Mouse (Mus musculus): Measurements from ENCODE around the gene 1700029I15Rik. TPM values are rescaled to one million over a fixed set of nuclear protein-coding genes. Genes with fewer than 3 reads are reported as not detected.

Gene 1700029I15Rik
- polyA plus RNA-seq, 1 experiment, result 0.41 TPM

DNA sequence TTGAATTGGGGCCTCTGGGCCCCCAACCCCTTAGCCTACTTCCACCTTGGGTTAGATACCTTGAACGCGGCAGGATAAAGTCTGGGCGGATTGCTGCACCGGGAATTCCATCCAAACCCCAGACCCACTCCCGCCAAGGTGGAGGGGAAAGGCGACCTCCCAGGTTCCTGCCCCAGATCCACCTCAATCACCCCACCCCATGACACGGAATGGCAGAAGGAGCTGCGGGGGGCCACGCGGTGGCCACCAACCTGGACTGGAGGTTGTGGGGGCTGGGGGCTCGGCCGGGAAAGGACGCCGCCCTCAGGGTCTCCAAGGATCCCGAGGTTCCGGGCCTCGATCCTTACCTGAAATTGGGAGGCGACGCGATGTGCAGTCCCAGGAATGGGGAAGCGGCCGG lies 18.3 kb downstream of the 1700029I15Rik start:
- H3K9me3 ChIP-seq (ENCODE audit: control insufficient read depth, low read length), result peaks cover 2% of the 10 kb centered on the region; the same call in 1 of the 2 replicates
- TF ChIP-seq GATA1 (IDR thresholded peaks at IDR 0.05; ENCODE audit: low read length), result no peak
- no peak for TF ChIP-seq TAL1 (IDR thresholded peaks at IDR 0.05; ENCODE audit: low read length)
- H3K4me3 ChIP-seq (replicated peaks), result peak overlapping the region; percentile 24
- H3K27me3 ChIP-seq (ENCODE audit: control insufficient read depth), result peaks cover 50% of the 10 kb centered on the region
- H3K36me3 ChIP-seq (ENCODE audit: control insufficient read depth), result peaks cover 18% of the 10 kb centered on the region
- H3K4me1 ChIP-seq (ENCODE audit: control insufficient read depth), result no peaks in the 10 kb centered on the region; the same call in 1 of the 2 replicates

GRCm38 (mm10) chr2:92401091-92401561 lies 18.8 kb downstream of the 1700029I15Rik start, which contains the start of gene Mapk8ip1:
TSS of gene Mapk8ip1 (minus strand) at chr2:92401263.
- TF ChIP-seq GATA1 (IDR thresholded peaks at IDR 0.05; ENCODE audit: low read length) (no peak), TAL1 (IDR thresholded peaks at IDR 0.05; ENCODE audit: low read length) (no peak)
- Histone ChIP-seq H3K27me3 (ENCODE audit: control insufficient read depth) (peaks cover 49% of the 10 kb centered on the region), H3K4me3 (replicated peaks) (peak within 1 kb of the TSS; percentile 24), H3K9me3 (ENCODE audit: control insufficient read depth, low read length) (peaks cover 2% of the 10 kb centered on the region; the same call in 1 of the 2 replicates), H3K4me1 (ENCODE audit: control insufficient read depth) (no peaks in the 10 kb centered on the region; the same call in 1 of the 2 replicates), H3K36me3 (ENCODE audit: control insufficient read depth) (peaks cover 23% of the 10 kb centered on the region)

DNA sequence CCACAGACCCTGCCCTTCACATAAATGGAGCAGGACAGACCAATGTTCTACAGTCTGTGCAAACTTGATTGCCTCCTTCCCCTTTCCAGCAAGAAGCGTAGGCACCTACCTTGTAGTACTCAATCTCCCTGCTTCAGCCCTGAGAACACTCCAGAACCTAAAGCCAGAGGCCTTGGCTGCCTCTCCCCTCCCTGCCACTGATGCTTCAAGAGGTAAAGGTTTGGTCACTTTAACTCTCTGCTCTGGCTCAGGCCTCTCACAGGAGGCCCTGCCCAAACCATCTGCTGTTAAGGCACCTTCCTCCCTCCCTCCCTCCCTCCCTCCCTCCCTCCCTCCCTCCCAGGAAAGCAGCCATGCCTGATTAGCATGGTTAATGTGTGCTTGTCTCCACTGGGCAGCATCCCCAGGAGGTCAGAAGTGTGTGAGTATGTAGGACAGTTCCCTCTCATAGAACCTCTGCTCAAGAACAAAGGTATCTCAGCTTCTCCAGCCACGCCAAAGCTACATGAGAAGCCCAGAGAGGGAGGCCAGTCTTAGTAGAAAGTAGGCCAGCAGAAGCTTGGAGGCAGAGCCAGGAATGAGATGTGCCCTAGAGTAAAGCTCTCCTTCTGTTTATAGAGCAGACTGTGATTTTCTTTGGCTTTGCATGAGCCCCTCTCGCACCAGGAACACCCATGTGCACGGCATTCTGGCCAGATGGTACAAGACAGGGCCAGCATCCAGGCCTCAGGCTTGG lies 20.4 kb downstream of the 1700029I15Rik start:
- Histone ChIP-seq H3K9me3 (ENCODE audit: control insufficient read depth, low read length) (peaks cover 2% of the 10 kb centered on the region; the same call in 1 of the 2 replicates), H3K4me3 (replicated peaks) (no peak overlapping the region), H3K4me1 (ENCODE audit: control insufficient read depth) (no peaks in the 10 kb centered on the region; the same call in 1 of the 2 replicates), H3K36me3 (ENCODE audit: control insufficient read depth) (peaks cover 32% of the 10 kb centered on the region), H3K27me3 (ENCODE audit: control insufficient read depth) (peaks cover 37% of the 10 kb centered on the region)
- TF ChIP-seq GATA1 (IDR thresholded peaks at IDR 0.05; ENCODE audit: low read length) (no peak), TAL1 (IDR thresholded peaks at IDR 0.05; ENCODE audit: low read length) (no peak)

GRCm38 (mm10) chr2:92403776-92404319 lies 21.5 kb downstream of the 1700029I15Rik start:
- Histone ChIP-seq H3K36me3 (ENCODE audit: control insufficient read depth) (peaks cover 43% of the 10 kb centered on the region), H3K4me3 (replicated peaks) (no peak overlapping the region), H3K27me3 (ENCODE audit: control insufficient read depth) (peaks cover 37% of the 10 kb centered on the region), H3K4me1 (ENCODE audit: control insufficient read depth) (no peaks in the 10 kb centered on the region; the same call in 1 of the 2 replicates), H3K9me3 (ENCODE audit: control insufficient read depth, low read length) (peaks cover 2% of the 10 kb centered on the region; the same call in 1 of the 2 replicates)
- no peak for TF ChIP-seq TAL1 (IDR thresholded peaks at IDR 0.05; ENCODE audit: low read length)
- no peak for TF ChIP-seq GATA1 (IDR thresholded peaks at IDR 0.05; ENCODE audit: low read length)

DNA sequence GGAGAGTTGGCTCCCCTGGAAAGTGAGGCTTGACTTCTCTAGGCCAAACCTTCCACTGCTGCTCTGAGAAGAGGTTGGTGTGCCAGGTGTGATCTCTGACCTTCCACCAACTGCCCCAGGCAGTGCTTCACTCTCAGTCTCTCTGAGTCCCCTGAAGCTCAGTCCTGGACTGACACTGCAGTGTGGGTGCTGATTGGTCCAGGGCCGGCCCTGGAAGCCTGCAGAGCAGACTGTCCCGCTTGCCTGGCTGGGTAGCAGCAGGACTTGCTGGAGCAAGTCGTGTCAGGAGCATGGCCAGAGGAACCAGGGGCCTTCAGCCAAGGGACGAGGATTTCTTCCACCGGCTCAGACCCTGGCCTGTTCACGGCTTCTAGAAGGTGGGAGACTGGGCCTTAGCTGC lies 22.4 kb downstream of the 1700029I15Rik start:
- H3K4me1 ChIP-seq (ENCODE audit: control insufficient read depth), result no peaks in the 10 kb centered on the region; the same call in 1 of the 2 replicates
- peaks cover 52% of the 10 kb centered on the region for H3K36me3 ChIP-seq (ENCODE audit: control insufficient read depth)
- H3K27me3 ChIP-seq (ENCODE audit: control insufficient read depth), result peaks cover 28% of the 10 kb centered on the region
- peaks cover 2% of the 10 kb centered on the region; the same call in 1 of the 2 replicates for H3K9me3 ChIP-seq (ENCODE audit: control insufficient read depth, low read length)
- TF ChIP-seq GATA1 (IDR thresholded peaks at IDR 0.05; ENCODE audit: low read length), result no peak
- no peak for TF ChIP-seq TAL1 (IDR thresholded peaks at IDR 0.05; ENCODE audit: low read length)
- no peak overlapping the region for H3K4me3 ChIP-seq (replicated peaks)

DNA sequence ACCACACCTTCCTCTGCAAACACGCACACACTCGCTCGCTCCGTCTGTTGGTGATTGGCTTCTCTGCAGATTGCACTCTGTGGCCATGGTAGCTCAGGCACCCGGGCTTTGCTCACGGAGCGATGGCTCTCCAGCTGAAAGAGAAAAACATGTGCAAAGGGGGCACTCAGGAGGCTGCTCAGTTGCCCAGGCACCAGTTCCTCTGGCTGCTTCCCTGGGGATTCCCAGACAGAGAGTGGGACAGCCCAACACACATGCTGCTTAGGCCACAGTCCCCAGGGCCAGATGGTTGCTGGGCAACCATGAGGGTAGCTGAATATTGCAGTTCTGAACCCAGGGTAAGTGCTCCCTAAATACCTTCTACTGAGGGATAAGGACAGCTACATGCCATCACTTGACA lies 23.3 kb downstream of the 1700029I15Rik start:
- Histone ChIP-seq H3K9me3 (ENCODE audit: control insufficient read depth, low read length) (peaks cover 1% of the 10 kb centered on the region; the same call in 1 of the 2 replicates), H3K4me3 (replicated peaks) (no peak overlapping the region), H3K4me1 (ENCODE audit: control insufficient read depth) (no peaks in the 10 kb centered on the region; the same call in 1 of the 2 replicates), H3K36me3 (ENCODE audit: control insufficient read depth) (peaks cover 61% of the 10 kb centered on the region), H3K27me3 (ENCODE audit: control insufficient read depth) (peaks cover 19% of the 10 kb centered on the region)
- TF ChIP-seq TAL1 (IDR thresholded peaks at IDR 0.05; ENCODE audit: low read length) (no peak), GATA1 (IDR thresholded peaks at IDR 0.05; ENCODE audit: low read length) (no peak)

DNA sequence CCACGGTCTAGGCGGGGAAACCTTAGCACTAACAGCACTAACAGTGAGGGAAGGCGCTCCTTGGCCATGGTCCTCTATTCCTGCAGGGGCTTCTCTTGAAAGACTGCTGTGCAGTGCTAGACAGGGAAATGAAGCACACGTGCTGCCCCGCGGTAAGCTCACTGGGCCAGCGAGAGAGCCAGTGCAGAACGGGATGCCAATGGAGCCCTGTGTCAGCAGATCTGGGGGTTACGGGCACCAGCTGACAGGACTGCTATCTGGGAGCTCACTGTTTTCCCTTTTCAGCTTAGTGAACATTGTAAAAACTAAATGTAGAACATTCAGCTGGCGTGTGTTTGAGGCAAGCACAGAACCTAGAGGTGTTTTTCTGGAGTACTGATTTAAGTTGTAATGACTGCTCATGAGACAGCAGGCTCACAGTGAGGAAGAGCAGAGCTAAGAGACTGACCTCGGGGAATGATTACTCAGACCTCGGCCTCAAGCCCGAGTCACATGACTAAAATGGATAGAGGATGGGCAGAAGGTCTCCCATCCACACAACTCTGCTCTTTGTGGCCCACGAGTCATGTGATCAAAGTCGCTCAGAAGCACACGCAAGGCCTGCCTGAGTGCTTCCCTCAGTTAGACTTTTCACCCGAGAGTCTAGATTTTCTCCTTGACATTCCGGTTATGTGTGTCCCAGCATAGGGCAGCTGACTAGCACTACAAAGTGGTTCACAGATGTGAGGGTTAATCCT lies 26.1 kb downstream of the 1700029I15Rik start:
- no peak overlapping the region for H3K4me3 ChIP-seq (replicated peaks)
- H3K4me1 ChIP-seq (ENCODE audit: control insufficient read depth), result no peaks in the 10 kb centered on the region
- H3K27me3 ChIP-seq (ENCODE audit: control insufficient read depth), result no peaks in the 10 kb centered on the region
- TF ChIP-seq TAL1 (IDR thresholded peaks at IDR 0.05; ENCODE audit: low read length) (no peak), GATA1 (IDR thresholded peaks at IDR 0.05; ENCODE audit: low read length) (no peak)
- H3K9me3 ChIP-seq (ENCODE audit: control insufficient read depth, low read length), result no peaks in the 10 kb centered on the region
- peaks cover 88% of the 10 kb centered on the region for H3K36me3 ChIP-seq (ENCODE audit: control insufficient read depth)

GRCm38 (mm10) chr2:92411705-92412104 lies 29.4 kb downstream of the 1700029I15Rik start:
- TF ChIP-seq GATA1 (IDR thresholded peaks at IDR 0.05; ENCODE audit: low read length) (no peak), TAL1 (IDR thresholded peaks at IDR 0.05; ENCODE audit: low read length) (no peak; the same call in 2 of the 3 replicates)
- H3K36me3 ChIP-seq (ENCODE audit: control insufficient read depth), result peaks cover 93% of the 10 kb centered on the region

More at GRCm38 (mm10) chr2:92411705-92412104, 29.4 kb downstream of the 1700029I15Rik start:
- Histone ChIP-seq H3K9me3 (ENCODE audit: control insufficient read depth, low read length) (no peaks in the 10 kb centered on the region), H3K27me3 (ENCODE audit: control insufficient read depth) (no peaks in the 10 kb centered on the region), H3K4me1 (ENCODE audit: control insufficient read depth) (no peaks in the 10 kb centered on the region), H3K4me3 (replicated peaks) (no peak overlapping the region)

Data from erythroblast, embryonic 14.5 days (primary cell).